Mouse (Mus musculus) lung, postnatal 0 days (tissue): Measurements from ENCODE around the gene Slc35b2.

Experiments used
- CTCF ChIP-seq: IDR thresholded peaks from 2 replicates; pipeline ENCODE4 v1.5.1; 2016; ENCODE audit warnings: antibody characterized with exemption, mild to moderate bottlenecking
- EP300 ChIP-seq: IDR thresholded peaks from 2 replicates; pipeline ENCODE4 v1.6.1; 2016; ENCODE audit warnings: antibody characterized with exemption, mild to moderate bottlenecking, control low read depth

DNA sequence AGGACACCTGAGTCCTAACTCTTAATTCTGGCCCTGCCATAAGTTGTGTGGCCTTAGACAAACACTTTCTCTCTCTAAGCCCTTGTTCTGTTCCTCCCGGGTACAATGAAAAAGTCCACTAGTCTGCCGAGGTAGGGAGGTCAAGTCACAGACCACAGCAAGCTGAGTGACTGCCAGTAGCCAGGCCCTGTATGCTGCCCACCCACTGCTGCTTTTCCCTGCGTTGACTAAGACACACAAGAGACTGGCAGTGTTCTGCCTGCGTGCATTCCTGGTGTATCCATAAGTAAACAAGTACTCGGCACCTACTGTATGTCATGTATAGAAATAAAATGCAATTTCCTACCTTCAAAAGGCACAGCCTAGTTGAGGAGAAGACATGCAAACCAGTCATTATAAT is 13.4 kb upstream of the Slc35b2 start:
- TF ChIP-seq CTCF (no peak), EP300 (no peak)
